15 mouse cellular contexts compared by ENCODE assay signal in genomic region chr9:8032847-8033246, GRCm38 (mm10). TPM values are rescaled to one million over a fixed set of nuclear protein-coding genes. Genes with fewer than 3 reads are reported as not detected.
A peak's percentile ranks its signal among the peaks of the same experiment; 100 is the strongest.
DNase-seq lines count a peak whose midpoint lies in the region; ATAC-seq lines count a peak whose summit lies in the region.
"Had no signal": no experiment of that assay in that cellular context is flagged by ENCODE, and none has a peak within 500 bp of the region (broad histone marks: within the 10 kb centered on the region; RNA-seq: fewer than 3 reads in every experiment).

No protein-coding gene starts in this region.

- H3K9ac ChIP-seq in hindbrain, embryonic 14.5 days = no peak overlapping the region
- H3K9ac ChIP-seq in midbrain, embryonic 13.5 days (replicated peaks) = no peak overlapping the region
- H3K9ac ChIP-seq in midbrain, embryonic 11.5 days (ENCODE audit: low read length) = no peak overlapping the region
- no peak overlapping the region for H3K9ac ChIP-seq in embryonic facial prominence, embryonic 15.5 days
- H3K9ac ChIP-seq: limb, embryonic 15.5 days had no signal

- no peaks in the 10 kb centered on the region for H3K9me3 ChIP-seq in hindbrain, embryonic 14.5 days (ENCODE audit: control insufficient read depth, low read length)
- H3K9me3 ChIP-seq in hindbrain, embryonic 10.5 days = no peaks in the 10 kb centered on the region
- H3K9me3 ChIP-seq in midbrain, embryonic 13.5 days = no peaks in the 10 kb centered on the region
- no peaks in the 10 kb centered on the region for H3K9me3 ChIP-seq in midbrain, embryonic 11.5 days (ENCODE audit: control insufficient read depth, low read length)
- H3K9me3 ChIP-seq in embryonic facial prominence, embryonic 15.5 days (replicated peaks) = no peaks in the 10 kb centered on the region
- H3K9me3 ChIP-seq: limb, embryonic 15.5 days had no signal

- no peaks in the 10 kb centered on the region for H3K36me3 ChIP-seq in hindbrain, embryonic 14.5 days (replicated peaks; ENCODE audit: control insufficient read depth, insufficient read depth)
- 0 out of 2 replicates have a peak, but pooled peaks cover 8% of the 10 kb centered on the region for H3K36me3 ChIP-seq in hindbrain, embryonic 10.5 days
- H3K36me3 ChIP-seq in midbrain, embryonic 13.5 days = 0 out of 2 replicates have a peak, but pooled peaks cover 10% of the 10 kb centered on the region
- H3K36me3 ChIP-seq in midbrain, embryonic 11.5 days (ENCODE audit: control insufficient read depth, insufficient read depth, low read length) = no peaks in the 10 kb centered on the region
- no peaks in the 10 kb centered on the region for H3K36me3 ChIP-seq in embryonic facial prominence, embryonic 15.5 days

- no peak overlapping the region for H3K4me3 ChIP-seq in hindbrain, embryonic 14.5 days (replicated peaks; ENCODE audit: low read length)
- H3K4me3 ChIP-seq in hindbrain, embryonic 10.5 days = no peak overlapping the region
- no peak overlapping the region for H3K4me3 ChIP-seq in midbrain, embryonic 13.5 days (replicated peaks)
- H3K4me3 ChIP-seq in midbrain, embryonic 11.5 days (ENCODE audit: low read depth, low read length) = no peak overlapping the region
- H3K4me3 ChIP-seq in embryonic facial prominence, embryonic 15.5 days (replicated peaks) = no peak overlapping the region
- H3K4me3 ChIP-seq: limb, embryonic 15.5 days; myocyte had no signal

- ATAC-seq in hindbrain, embryonic 14.5 days (ENCODE audit: low FRiP score) = 0 out of 2 replicates have a peak, but pooled peaks have one; percentile 24
- peak; percentile 40; the same call in 1 of the 2 replicates for ATAC-seq in midbrain, embryonic 13.5 days
- ATAC-seq in midbrain, embryonic 11.5 days (ENCODE audit: low FRiP score) = no peak
- peak; percentile 43; the same call in 1 of the 2 replicates for ATAC-seq in embryonic facial prominence, embryonic 15.5 days (ENCODE audit: insufficient number of reproducible peaks, low FRiP score, low TSS enrichment, low read depth)

- DNase-seq in hindbrain, embryonic 14.5 days (ENCODE audit: low spot score) = no peak
- no peak for DNase-seq in hindbrain, embryonic 10.5 days (ENCODE audit: low spot score)
- DNase-seq in midbrain, embryonic 11.5 days (ENCODE audit: low spot score, missing footprints) = no peak
- peak; percentile 9 to 52 for DNase-seq in kidney, postnatal 25 days
- DNase-seq in Muller cell, postnatal 12 days (ENCODE audit: inconsistent ontology term) = no peak
- no peak for DNase-seq in left cerebral cortex, postnatal 36 days (ENCODE audit: low spot score in 2 of 2)
- DNase-seq: cerebellum, adult 9-10 months; gastrocnemius, postnatal 14 days; lung, adult 2 months; spleen, adult 18-20 months; thymus, postnatal 4 days had no signal

- no peaks in the 10 kb centered on the region for H3K27me3 ChIP-seq in hindbrain, embryonic 14.5 days (ENCODE audit: control insufficient read depth, insufficient read depth, low read length)
- no peaks in the 10 kb centered on the region for H3K27me3 ChIP-seq in hindbrain, embryonic 10.5 days (ENCODE audit: insufficient read depth, poor library complexity, severe bottlenecking)
- H3K27me3 ChIP-seq in midbrain, embryonic 13.5 days = no peaks in the 10 kb centered on the region
- no peaks in the 10 kb centered on the region for H3K27me3 ChIP-seq in midbrain, embryonic 11.5 days (ENCODE audit: control insufficient read depth, insufficient read depth, low read length)
- H3K27me3 ChIP-seq in embryonic facial prominence, embryonic 15.5 days = no peaks in the 10 kb centered on the region
- H3K27me3 ChIP-seq: limb, embryonic 15.5 days had no signal

- H3K27ac ChIP-seq in hindbrain, embryonic 14.5 days = no peak overlapping the region
- no peak overlapping the region for H3K27ac ChIP-seq in hindbrain, embryonic 10.5 days
- no peak overlapping the region for H3K27ac ChIP-seq in midbrain, embryonic 13.5 days
- H3K27ac ChIP-seq in midbrain, embryonic 11.5 days (ENCODE audit: low read depth, low read length) = no peak overlapping the region
- peak overlapping the region; percentile 44; the same call in 1 of the 2 replicates for H3K27ac ChIP-seq in embryonic facial prominence, embryonic 15.5 days (replicated peaks)
- H3K27ac ChIP-seq: limb, embryonic 15.5 days had no signal

- WGBS in hindbrain, embryonic 14.5 days = 75% methylated on average over 5 of the region's 5 CpGs
- 79% methylated on average over 5 of the region's 5 CpGs for WGBS in hindbrain, embryonic 10.5 days
- 77% methylated on average over 5 of the region's 5 CpGs for WGBS in midbrain, embryonic 13.5 days
- WGBS in midbrain, embryonic 11.5 days = 80% methylated on average over 5 of the region's 5 CpGs
- 63% methylated on average over 5 of the region's 5 CpGs for WGBS in embryonic facial prominence, embryonic 15.5 days

- H3K4me2 ChIP-seq in hindbrain, embryonic 14.5 days (replicated peaks) = no peak overlapping the region
- no peak overlapping the region for H3K4me2 ChIP-seq in midbrain, embryonic 13.5 days (replicated peaks)
- no peak overlapping the region for H3K4me2 ChIP-seq in midbrain, embryonic 11.5 days
- H3K4me2 ChIP-seq in embryonic facial prominence, embryonic 15.5 days (replicated peaks) = no peak overlapping the region
- H3K4me2 ChIP-seq: limb, embryonic 15.5 days had no signal

- H3K4me1 ChIP-seq in hindbrain, embryonic 14.5 days (replicated peaks; ENCODE audit: control insufficient read depth, insufficient read depth, low read length) = no peaks in the 10 kb centered on the region
- H3K4me1 ChIP-seq in hindbrain, embryonic 10.5 days (replicated peaks) = 0 out of 2 replicates have a peak, but pooled peaks cover 4% of the 10 kb centered on the region
- H3K4me1 ChIP-seq in midbrain, embryonic 13.5 days (replicated peaks) = no peaks in the 10 kb centered on the region
- no peaks in the 10 kb centered on the region for H3K4me1 ChIP-seq in midbrain, embryonic 11.5 days (ENCODE audit: control insufficient read depth, insufficient read depth, low read length)
- peaks cover 12% of the 10 kb centered on the region; the same call in 1 of the 2 replicates for H3K4me1 ChIP-seq in embryonic facial prominence, embryonic 15.5 days

- intact Hi-C loops in left cerebral cortex, postnatal 36 days (cut with DNase I) = no loop called here

RNA-seq across cellular contexts. Expression of gene Cfap300, which starts 9.8 kb away (rescaled TPM):
- polyA plus RNA-seq in hindbrain, embryonic 14.5 days (2014; fragmentation: Nextera tagmentation; extraction: Ambion mirVana) = 18.3 and 19.5 TPM in 2 replicates
- polyA plus RNA-seq in hindbrain, embryonic 10.5 days (2016; fragmentation: Nextera tagmentation; extraction: Ambion mirVana) = 17.9 and 19.9 TPM in 2 replicates
- polyA plus RNA-seq in midbrain, embryonic 13.5 days (2015; fragmentation: Nextera tagmentation; extraction: Ambion mirVana) = 16.1 and 17.9 TPM in 2 replicates
- polyA plus RNA-seq in midbrain, embryonic 11.5 days (2014; fragmentation: Nextera tagmentation; extraction: Ambion mirVana) = 20.6 and 20.7 TPM in 2 replicates
- 17.2 and 19.3 TPM in 2 replicates for polyA plus RNA-seq in embryonic facial prominence, embryonic 15.5 days (2015; fragmentation: Nextera tagmentation; extraction: Ambion mirVana)
- total RNA-seq in left cerebral cortex, postnatal 36 days (2021) = 10 to 100 TPM in 1 of 2 experiments, 1 to 10 TPM in 1; 9.2 to 14.0 TPM

RNA-seq across cellular contexts. Expression of gene Yap1, which starts 28.5 kb away (rescaled TPM):
- polyA plus RNA-seq in hindbrain, embryonic 14.5 days (2014; fragmentation: Nextera tagmentation; extraction: Ambion mirVana) = 9.5 and 10.1 TPM in 2 replicates
- polyA plus RNA-seq in hindbrain, embryonic 10.5 days (2016; fragmentation: Nextera tagmentation; extraction: Ambion mirVana) = 31.3 and 32.4 TPM in 2 replicates
- polyA plus RNA-seq in midbrain, embryonic 13.5 days (2015; fragmentation: Nextera tagmentation; extraction: Ambion mirVana) = 9.9 and 13.1 TPM in 2 replicates
- polyA plus RNA-seq in midbrain, embryonic 11.5 days (2014; fragmentation: Nextera tagmentation; extraction: Ambion mirVana) = 22.1 and 25.0 TPM in 2 replicates
- 49.0 and 49.2 TPM in 2 replicates for polyA plus RNA-seq in embryonic facial prominence, embryonic 15.5 days (2015; fragmentation: Nextera tagmentation; extraction: Ambion mirVana)
- total RNA-seq in left cerebral cortex, postnatal 36 days (2021) = 10 to 100 TPM; 17.2 to 19.0 TPM

Comparison
In these comparisons a context has a peak if more than half of its experiments do, and no peak if none do; other contexts are left out.
1. DNase-seq: peak in kidney, postnatal 25 days (2 of 2); none in hindbrain, embryonic 14.5 days (single experiment), hindbrain, embryonic 10.5 days (single experiment), midbrain, embryonic 11.5 days (single experiment), Muller cell, postnatal 12 days (single experiment) and left cerebral cortex, postnatal 36 days (0 of 2).